Mouse (Mus musculus) embryonic facial prominence, embryonic 15.5 days (tissue): ENCODE data around the gene Dmd. TPM values are rescaled to one million over a fixed set of nuclear protein-coding genes. Genes with fewer than 3 reads are reported as not detected.
"Not testable (repeated sequence)": the region's sequence is repeated elsewhere in the genome, so short reads cannot be mapped to it uniquely, and the experiment has no call there.

Source experiments
- ATAC-seq: fragments of 200-750 bp; cut with Nextera tagmentation; 2 replicates; pipeline ENCODE4 v1.8.0; 2017; ENCODE audit warnings: low read depth, moderate TSS enrichment; ENCODE audit not compliant: insufficient number of reproducible peaks, low FRiP score, low TSS enrichment
- H3K27ac ChIP-seq: fragments of 300-500 bp; sonication (generic); replicated peaks from 2 replicates; pipeline ENCODE4 v1.5.1; 2015; ENCODE audit warnings: mild to moderate bottlenecking, inconsistent platforms
- H3K27me3 ChIP-seq: fragments of 300-500 bp; sonication (generic); 2 replicates; pipeline ENCODE4 v1.6.1; 2015; ENCODE audit warnings: inconsistent platforms
- H3K36me3 ChIP-seq: fragments of 300-500 bp; sonication (generic); 2 replicates; pipeline ENCODE4 v1.6.1; 2015; ENCODE audit warnings: mild to moderate bottlenecking, inconsistent platforms
- H3K4me1 ChIP-seq: fragments of 300-500 bp; sonication (generic); 2 replicates; pipeline ENCODE4 v1.6.1; 2015; ENCODE audit warnings: inconsistent platforms
- H3K4me2 ChIP-seq: fragments of 300-500 bp; sonication (generic); replicated peaks from 2 replicates; pipeline ENCODE4 v1.6.1; 2015; ENCODE audit warnings: mild to moderate bottlenecking, inconsistent platforms
- H3K4me3 ChIP-seq: fragments of 300-500 bp; sonication (generic); replicated peaks from 2 replicates; pipeline ENCODE4 v1.5.1; 2015; ENCODE audit warnings: mild to moderate bottlenecking, inconsistent platforms
- H3K9ac ChIP-seq: fragments of 300-500 bp; sonication (generic); 2 replicates; pipeline ENCODE4 v1.6.1; 2015; ENCODE audit warnings: inconsistent platforms
- H3K9me3 ChIP-seq: fragments of 300-500 bp; sonication (generic); replicated peaks from 2 replicates; pipeline ENCODE4 v1.6.1; 2016; ENCODE audit warnings: inconsistent platforms
- WGBS: fragments of 180-500 bp; shearing (Covaris S2); methylation state at CpG from one replicate; pipeline ENCODE4 v1.1.7; 2015; 5-methylcytosine and 5-hydroxymethylcytosine counted together
- polyA plus RNA-seq: library from polyadenylated mRNA; unstranded; fragments of >200 nt; fragmentation: Nextera tagmentation; extraction: Ambion mirVana; gene quantifications from 2 replicates; pipeline ENCODE4 v1.2.1, GENCODE M21; 2015

The Dmd gene
- polyA plus RNA-seq, 1 experiment from 2014 or later, result 27.9 TPM

- H3K4me3 ChIP-seq, result no peak overlapping the region
- WGBS, result 53% methylated on average over 4 of the region's 4 CpGs
- H3K4me1 ChIP-seq, result no peaks in the 10 kb centered on the region
- H3K36me3 ChIP-seq, result no peaks in the 10 kb centered on the region
- H3K27me3 ChIP-seq, result no peaks in the 10 kb centered on the region
- no peak overlapping the region for H3K9ac ChIP-seq
- no peak overlapping the region for H3K27ac ChIP-seq
- no peak overlapping the region for H3K4me2 ChIP-seq
- H3K9me3 ChIP-seq, result no peaks in the 10 kb centered on the region
- no peak for ATAC-seq
Observed at GRCm38 (mm10) chrX:83746301-83747008, 797.8 kb downstream of the Dmd start.

GRCm38 (mm10) chrX:83787406-83787805, 838.7 kb downstream of the Dmd start:
- no peak overlapping the region for H3K4me3 ChIP-seq
- H3K9ac ChIP-seq, result no peak overlapping the region
- no peaks in the 10 kb centered on the region for H3K36me3 ChIP-seq
- H3K27ac ChIP-seq, result no peak overlapping the region
- H3K9me3 ChIP-seq, result no peaks in the 10 kb centered on the region
- no peak for ATAC-seq
- no peaks in the 10 kb centered on the region for H3K4me1 ChIP-seq
- H3K27me3 ChIP-seq, result no peaks in the 10 kb centered on the region
- no peak overlapping the region for H3K4me2 ChIP-seq

- H3K4me2 ChIP-seq, H3K36me3 ChIP-seq, H3K9ac ChIP-seq, H3K27me3 ChIP-seq, H3K4me3 ChIP-seq, H3K27ac ChIP-seq, H3K9me3 ChIP-seq, ATAC-seq, H3K4me1 ChIP-seq: not testable (repeated sequence)
- WGBS, result 46% methylated on average over 9 of the region's 9 CpGs
Observed at GRCm38 (mm10) chrX:83867469-83867868, 918.8 kb downstream of the Dmd start.

- WGBS, result 84% methylated on average over 11 of the region's 11 CpGs
- H3K9ac ChIP-seq, ATAC-seq, H3K4me2 ChIP-seq, H3K4me3 ChIP-seq, H3K27me3 ChIP-seq, H3K4me1 ChIP-seq, H3K27ac ChIP-seq, H3K9me3 ChIP-seq, H3K36me3 ChIP-seq: not testable (repeated sequence)
Observed at GRCm38 (mm10) chrX:83875389-83875788, 926.7 kb downstream of the Dmd start.

GRCm38 (mm10) chrX:83975895-83976294, 1027.2 kb downstream of the Dmd start:
- Histone ChIP-seq H3K36me3 (no peaks in the 10 kb centered on the region), H3K4me2 (no peak overlapping the region), H3K27me3 (no peaks in the 10 kb centered on the region), H3K9ac (no peak overlapping the region), H3K9me3 (no peaks in the 10 kb centered on the region), H3K4me1 (no peaks in the 10 kb centered on the region), H3K4me3 (no peak overlapping the region), H3K27ac (no peak overlapping the region)
- no peak for ATAC-seq
- WGBS, result 63% methylated on average over 1 of the region's 1 CpGs

GRCm38 (mm10) chrX:84001294-84001693, 1052.6 kb downstream of the Dmd start:
- H3K4me2 ChIP-seq, result no peak overlapping the region
- H3K4me1 ChIP-seq, result no peaks in the 10 kb centered on the region
- ATAC-seq, result no peak
- WGBS, result 38% methylated on average over 7 of the region's 7 CpGs
- no peaks in the 10 kb centered on the region for H3K27me3 ChIP-seq
- no peaks in the 10 kb centered on the region for H3K9me3 ChIP-seq
- no peaks in the 10 kb centered on the region for H3K36me3 ChIP-seq
- no peak overlapping the region for H3K4me3 ChIP-seq
- no peak overlapping the region for H3K9ac ChIP-seq
- H3K27ac ChIP-seq, result no peak overlapping the region

GRCm38 (mm10) chrX:84062431-84062830, 1113.8 kb downstream of the Dmd start:
- H3K36me3 ChIP-seq, H3K27me3 ChIP-seq, H3K4me2 ChIP-seq, H3K4me1 ChIP-seq, ATAC-seq, H3K4me3 ChIP-seq, H3K27ac ChIP-seq, H3K9ac ChIP-seq, H3K9me3 ChIP-seq: not testable (repeated sequence)
- WGBS, result 92% methylated on average over 3 of the region's 3 CpGs

- Histone ChIP-seq H3K9me3 (no peaks in the 10 kb centered on the region), H3K27me3 (no peaks in the 10 kb centered on the region), H3K9ac (no peak overlapping the region), H3K27ac (no peak overlapping the region), H3K4me2 (no peak overlapping the region), H3K4me3 (no peak overlapping the region), H3K36me3 (no peaks in the 10 kb centered on the region), H3K4me1 (no peaks in the 10 kb centered on the region)
- ATAC-seq, result no peak
- 69% methylated on average over 2 of the region's 2 CpGs for WGBS
Observed at GRCm38 (mm10) chrX:84165872-84166271, 1217.2 kb downstream of the Dmd start.

- H3K4me2 ChIP-seq, result no peak overlapping the region
- no peak overlapping the region for H3K4me3 ChIP-seq
- no peak overlapping the region for H3K27ac ChIP-seq
- 63% methylated on average over 2 of the region's 2 CpGs for WGBS
- no peaks in the 10 kb centered on the region for H3K9me3 ChIP-seq
- no peak overlapping the region for H3K9ac ChIP-seq
- no peaks in the 10 kb centered on the region for H3K36me3 ChIP-seq
- H3K4me1 ChIP-seq, result no peaks in the 10 kb centered on the region
- H3K27me3 ChIP-seq, result no peaks in the 10 kb centered on the region
- ATAC-seq, result no peak
Observed at GRCm38 (mm10) chrX:84241297-84241859, 1292.7 kb downstream of the Dmd start.

GRCm38 (mm10) chrX:84330593-84330992, 1381.9 kb downstream of the Dmd start:
- ATAC-seq, result no peak
- Histone ChIP-seq H3K27me3 (no peaks in the 10 kb centered on the region), H3K9ac (no peak overlapping the region)

GRCm38 (mm10) chrX:84332177-84332576, 1383.5 kb downstream of the Dmd start:
- H3K9ac ChIP-seq, result no peak overlapping the region
- 86% methylated on average over 1 of the region's 1 CpGs for WGBS
- no peak overlapping the region for H3K27ac ChIP-seq
- H3K4me1 ChIP-seq, result no peaks in the 10 kb centered on the region
- H3K9me3 ChIP-seq, result no peaks in the 10 kb centered on the region
- H3K4me3 ChIP-seq, result no peak overlapping the region
- ATAC-seq, result no peak
- no peaks in the 10 kb centered on the region for H3K36me3 ChIP-seq
- H3K4me2 ChIP-seq, result no peak overlapping the region
- no peaks in the 10 kb centered on the region for H3K27me3 ChIP-seq

More at GRCm38 (mm10) chrX:84330593-84330992, 1381.9 kb downstream of the Dmd start:
- Histone ChIP-seq H3K4me3 (no peak overlapping the region), H3K36me3 (no peaks in the 10 kb centered on the region), H3K9me3 (no peaks in the 10 kb centered on the region), H3K4me1 (no peaks in the 10 kb centered on the region), H3K27ac (no peak overlapping the region), H3K4me2 (no peak overlapping the region)

GRCm38 (mm10) chrX:84364981-84365380, 1416.3 kb downstream of the Dmd start:
- Histone ChIP-seq H3K9me3 (no peaks in the 10 kb centered on the region), H3K27me3 (no peaks in the 10 kb centered on the region)
- ATAC-seq, result no peak

More at GRCm38 (mm10) chrX:84364981-84365380, 1416.3 kb downstream of the Dmd start:
- Histone ChIP-seq H3K27ac (no peak overlapping the region), H3K9ac (no peak overlapping the region), H3K4me3 (no peak overlapping the region), H3K4me1 (no peaks in the 10 kb centered on the region), H3K36me3 (no peaks in the 10 kb centered on the region), H3K4me2 (no peak overlapping the region)
